Mouse (Mus musculus) kidney, postnatal 0 days (tissue): ENCODE data around the gene Bola3. TPM values are rescaled to one million over a fixed set of nuclear protein-coding genes. Genes with fewer than 3 reads are reported as not detected.

Source experiments
- ATAC-seq: fragments of 200-750 bp; cut with Nextera tagmentation; replicated peaks from 2 replicates; pipeline ENCODE4 v1.8.0; 2017; ENCODE audit warnings: low read depth, moderate number of reproducible peaks, moderate TSS enrichment, moderate library complexity; ENCODE audit not compliant: low FRiP score
- DNase-seq: peaks from one replicate; pipeline ENCODE4 v3.0.0-alpha.2; 2016; ENCODE audit warnings: low spot score
- H3K27ac ChIP-seq: fragments of 300-500 bp; sonication (generic); 2 replicates; pipeline ENCODE4 v1.5.1; 2014; ENCODE audit warnings: mild to moderate bottlenecking
- H3K27me3 ChIP-seq: fragments of 300-500 bp; sonication (generic); 2 replicates; pipeline ENCODE4 v1.6.1; 2014; ENCODE audit warnings: low read length, mixed read lengths; ENCODE audit not compliant: insufficient read depth
- H3K36me3 ChIP-seq: fragments of 300-500 bp; sonication (generic); 2 replicates; pipeline ENCODE4 v1.6.1; 2014; ENCODE audit warnings: low read length, mixed read lengths; ENCODE audit not compliant: insufficient read depth
- H3K4me1 ChIP-seq: fragments of 300-500 bp; sonication (generic); replicated peaks from 2 replicates; pipeline ENCODE4 v1.6.1; 2014; ENCODE audit warnings: antibody characterized with exemption, low read length, mixed read lengths; ENCODE audit not compliant: insufficient read depth
- H3K4me2 ChIP-seq: fragments of 300-500 bp; sonication (generic); 2 replicates; pipeline ENCODE4 v1.6.1; 2014; ENCODE audit warnings: mild to moderate bottlenecking, low read length, moderate library complexity, mixed read lengths
- H3K4me3 ChIP-seq: fragments of 300-500 bp; sonication (generic); replicated peaks from 2 replicates; pipeline ENCODE4 v1.5.1; 2014; ENCODE audit warnings: low read depth, low read length
- H3K9ac ChIP-seq: fragments of 300-500 bp; sonication (generic); 2 replicates; pipeline ENCODE4 v1.6.1; 2014; ENCODE audit warnings: low read depth, low read length
- H3K9me3 ChIP-seq: fragments of 300-500 bp; sonication (generic); replicated peaks from 2 replicates; pipeline ENCODE4 v1.6.1; 2016; ENCODE audit warnings: low read length, inconsistent platforms, mixed read lengths
- CTCF ChIP-seq: IDR thresholded peaks from 2 replicates; pipeline ENCODE4 v1.5.1; 2016; ENCODE audit warnings: antibody characterized with exemption, low read depth, mild to moderate bottlenecking, moderate library complexity
- WGBS: fragments of 180-500 bp; shearing (Covaris S2); extraction: QIAGEN DNeasy Blood & Tissue Kit; methylation state at CpG from one replicate; pipeline ENCODE4 v1.1.7; 2014; 5-methylcytosine and 5-hydroxymethylcytosine counted together
- polyA plus RNA-seq: library from polyadenylated mRNA; unstranded; fragments of >200 nt; fragmentation: Nextera tagmentation; extraction: Ambion mirVana; gene quantifications from 2 replicates; pipeline ENCODE4 v1.2.1, GENCODE M21; 2015

Gene Bola3
- polyA plus RNA-seq, 1 experiment from 2014 or later, result 242 TPM

DNA sequence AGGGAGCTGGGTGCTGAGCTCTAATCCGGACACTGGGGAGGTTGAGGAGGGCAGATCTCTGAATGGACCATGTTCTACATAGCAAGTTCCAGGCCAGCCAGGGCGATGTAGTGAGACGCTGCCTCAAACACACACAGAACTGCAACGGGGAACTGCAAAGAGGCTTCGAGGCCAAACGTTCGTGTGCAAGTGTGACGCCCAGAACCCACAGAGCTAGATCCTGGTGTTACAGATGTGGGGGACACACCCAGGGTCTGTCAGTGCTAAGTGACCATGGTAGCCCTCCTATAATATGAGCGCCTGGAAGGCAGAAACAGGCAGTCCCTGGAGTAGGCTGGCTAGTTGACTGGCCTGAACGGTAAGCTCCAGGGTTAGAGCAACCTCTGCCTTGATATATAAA lies 8.5 kb downstream of the Bola3 start:
- no peaks in the 10 kb centered on the region for H3K4me1 ChIP-seq
- H3K27ac ChIP-seq, result no peak overlapping the region
- H3K4me3 ChIP-seq, result no peak overlapping the region
- no peak for ATAC-seq
- no peaks in the 10 kb centered on the region for H3K27me3 ChIP-seq
- no peak overlapping the region for H3K4me2 ChIP-seq
- no peak overlapping the region for H3K9ac ChIP-seq
- no peak for TF ChIP-seq CTCF
- no peak for DNase-seq
- H3K9me3 ChIP-seq, result no peaks in the 10 kb centered on the region
- H3K36me3 ChIP-seq, result peaks cover 35% of the 10 kb centered on the region
- 93% methylated on average over 10 of the region's 10 CpGs for WGBS

DNA sequence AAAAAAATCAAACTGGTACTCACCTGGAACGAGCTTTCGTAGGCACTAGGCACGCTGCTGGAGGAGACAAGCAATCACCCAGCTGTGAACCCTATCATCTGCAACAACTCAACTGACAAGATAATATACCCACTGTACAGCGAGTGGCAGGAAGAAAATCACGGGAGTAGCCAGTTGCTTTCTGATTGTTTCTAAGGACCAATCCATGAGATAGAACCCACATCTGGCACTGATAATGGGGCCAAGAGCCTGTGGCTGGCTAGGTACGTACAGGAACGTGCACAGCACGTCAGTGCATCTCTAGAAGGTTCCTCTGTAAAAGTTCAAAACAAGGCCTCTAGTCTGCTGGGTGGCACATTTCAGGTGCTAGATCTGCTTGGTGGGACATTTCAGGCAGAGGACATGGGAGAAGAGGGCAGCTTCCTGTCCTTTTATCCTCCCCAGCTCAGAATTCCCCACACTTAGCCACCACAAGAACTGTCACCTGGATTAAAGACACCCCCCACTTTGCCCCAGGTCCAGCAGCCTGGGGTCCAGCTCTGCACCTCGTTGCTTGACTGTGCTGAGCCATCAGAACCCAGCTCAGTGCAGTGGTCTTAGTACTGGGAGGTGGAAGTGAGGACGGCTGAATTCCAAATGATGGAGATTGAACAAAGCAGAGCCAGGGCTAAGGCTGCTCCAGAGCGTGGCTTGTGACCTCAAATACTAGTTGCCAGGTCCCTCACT lies 12.7 kb downstream of the Bola3 start:
- TF ChIP-seq CTCF, result no peak
- peaks cover 27% of the 10 kb centered on the region for H3K36me3 ChIP-seq

DNA sequence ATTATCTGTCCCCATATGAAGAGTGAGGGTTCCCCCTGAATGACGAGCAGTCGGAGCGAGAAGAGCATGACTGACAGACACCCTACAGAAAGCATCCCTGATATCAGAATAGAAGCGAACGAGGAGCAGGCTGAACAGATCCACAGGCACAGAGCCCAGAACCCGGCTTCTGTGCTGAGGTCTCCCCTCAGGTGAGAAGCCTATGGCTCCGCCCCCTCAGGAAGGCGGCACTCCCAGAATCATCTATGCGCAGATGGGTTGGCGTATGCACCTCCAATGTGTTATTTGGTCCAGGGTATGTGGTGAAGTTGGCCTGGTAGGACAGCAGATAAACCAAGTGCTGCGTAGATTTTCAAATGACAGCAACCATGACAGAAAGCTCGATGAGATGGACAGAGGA lies 14.1 kb downstream of the Bola3 start:
- ATAC-seq (no peak), DNase-seq (no peak)
- TF ChIP-seq CTCF, result no peak
- no peak overlapping the region for H3K4me2 ChIP-seq
- H3K27me3 ChIP-seq, result no peaks in the 10 kb centered on the region
- no peak overlapping the region for H3K4me3 ChIP-seq
- no peak overlapping the region for H3K27ac ChIP-seq
- no peaks in the 10 kb centered on the region for H3K4me1 ChIP-seq
- no peaks in the 10 kb centered on the region for H3K9me3 ChIP-seq
- no peak overlapping the region for H3K9ac ChIP-seq
- peaks cover 39% of the 10 kb centered on the region for H3K36me3 ChIP-seq
- 89% methylated on average over 12 of the region's 12 CpGs for WGBS

More for the DNA sequence above, 12.7 kb downstream of the Bola3 start:
- Histone ChIP-seq H3K27ac (no peak overlapping the region), H3K4me1 (no peaks in the 10 kb centered on the region), H3K4me3 (no peak overlapping the region), H3K27me3 (no peaks in the 10 kb centered on the region), H3K9me3 (no peaks in the 10 kb centered on the region), H3K9ac (no peak overlapping the region), H3K4me2 (no peak overlapping the region)
- no peak for ATAC-seq
- WGBS, result 86% methylated on average over 11 of the region's 11 CpGs
- no peak for DNase-seq

DNA sequence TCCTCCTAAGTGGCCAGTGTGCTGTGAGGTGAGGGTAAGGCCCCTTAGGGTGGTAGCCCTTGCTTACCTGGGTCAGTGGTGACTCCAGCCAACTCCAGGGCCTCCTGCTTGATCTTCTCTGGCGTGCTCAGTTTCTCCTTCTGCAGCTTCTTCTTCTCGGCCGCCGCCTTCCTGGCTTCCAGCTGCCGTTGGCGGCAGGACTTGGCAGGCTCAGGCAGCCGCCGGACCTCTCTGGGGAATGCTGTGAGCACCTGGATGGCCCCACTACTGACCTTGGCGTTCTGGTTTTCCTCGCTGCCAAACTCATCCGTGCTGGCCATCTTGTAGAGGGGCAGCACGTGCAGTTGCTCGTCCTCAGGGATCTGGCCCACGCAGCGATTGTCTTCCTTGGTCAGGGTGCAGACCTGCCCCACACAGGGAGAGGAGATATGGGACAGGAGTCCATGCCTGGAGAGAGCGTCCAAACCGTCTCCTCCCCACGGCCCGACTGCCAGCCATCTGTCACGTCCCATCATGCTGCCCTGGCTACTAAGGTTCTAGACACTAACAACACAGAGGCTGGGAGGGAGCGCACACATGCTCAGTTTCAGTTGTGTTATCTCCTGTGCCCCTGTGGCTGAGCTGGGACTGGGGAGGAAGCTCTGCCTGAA lies 21.5 kb downstream of the Bola3 start:
- no peak for DNase-seq
- 92% methylated on average over 21 of the region's 21 CpGs for whole genome bisulfite sequencing
- Histone ChIP-seq H3K27ac (no peak overlapping the region), H3K36me3 (peaks cover 84% of the 10 kb centered on the region), H3K4me3 (no peak overlapping the region), H3K4me2 (no peak overlapping the region), H3K9me3 (no peaks in the 10 kb centered on the region), H3K4me1 (no peaks in the 10 kb centered on the region), H3K27me3 (no peaks in the 10 kb centered on the region), H3K9ac (no peak overlapping the region)
- no peak for ATAC-seq
- no peak for TF ChIP-seq CTCF

DNA sequence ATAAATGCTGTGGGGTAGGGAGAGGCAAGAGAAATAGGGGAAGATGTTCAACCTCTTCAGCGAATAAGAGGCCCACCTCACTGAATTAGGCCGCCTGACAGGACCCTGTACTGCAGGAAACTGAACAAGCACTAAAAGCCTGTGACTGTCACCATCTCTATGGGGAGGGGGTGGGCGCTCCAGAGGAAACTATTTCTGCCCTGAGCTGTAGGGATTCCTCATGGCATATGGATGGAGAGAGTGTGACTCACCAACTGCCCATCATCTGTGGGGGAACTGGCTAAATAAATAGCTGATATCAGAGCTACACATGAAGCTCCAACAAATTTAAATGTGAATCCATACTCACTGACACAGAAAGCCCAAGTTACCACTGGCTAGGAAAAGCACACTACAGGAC lies 22.4 kb downstream of the Bola3 start:
- DNase-seq (no peak), ATAC-seq (no peak)
- peaks cover 90% of the 10 kb centered on the region for H3K36me3 ChIP-seq
- no peaks in the 10 kb centered on the region for H3K4me1 ChIP-seq
- H3K4me3 ChIP-seq, result no peak overlapping the region
- H3K27me3 ChIP-seq, result no peaks in the 10 kb centered on the region
- no peak overlapping the region for H3K9ac ChIP-seq
- 89% methylated on average over 3 of the region's 3 CpGs for WGBS
- H3K4me2 ChIP-seq, result no peak overlapping the region
- no peak overlapping the region for H3K27ac ChIP-seq
- no peaks in the 10 kb centered on the region for H3K9me3 ChIP-seq
- no peak for TF ChIP-seq CTCF

DNA sequence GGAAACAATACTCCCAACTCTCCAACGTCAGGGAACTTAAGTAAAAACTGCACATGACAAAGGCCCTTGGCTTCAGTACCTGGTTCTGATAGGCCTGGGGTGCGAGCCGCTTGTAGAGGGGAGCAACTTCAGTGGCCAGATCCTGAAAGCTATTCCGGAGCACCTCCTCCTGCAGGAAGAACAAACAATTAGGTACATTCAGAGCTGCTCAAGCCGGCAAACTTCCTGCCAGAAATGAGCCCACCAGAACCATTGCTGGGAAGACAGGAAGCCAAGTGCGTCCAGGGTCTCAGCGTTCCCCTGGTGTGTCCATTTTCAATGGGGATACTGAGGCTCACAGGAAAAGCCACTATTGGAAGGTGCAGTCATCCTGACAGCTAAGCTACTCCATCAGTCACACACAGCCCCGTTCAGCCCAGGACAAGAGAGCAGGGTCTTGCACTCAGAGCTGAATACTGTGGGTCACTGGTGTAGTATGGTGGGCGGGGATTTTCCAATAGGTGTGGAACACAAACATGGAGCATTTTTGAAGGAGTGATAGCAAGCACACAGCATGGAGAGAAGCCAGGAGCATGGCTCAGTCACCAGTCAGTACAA lies 24.9 kb downstream of the Bola3 start:
- WGBS, result 83% methylated on average over 9 of the region's 9 CpGs
- no peak overlapping the region for H3K4me2 ChIP-seq
- H3K9ac ChIP-seq, result no peak overlapping the region
- no peaks in the 10 kb centered on the region for H3K27me3 ChIP-seq
- H3K36me3 ChIP-seq, result peaks cover 90% of the 10 kb centered on the region
- H3K4me3 ChIP-seq, result no peak overlapping the region
- no peak for TF ChIP-seq CTCF
- ATAC-seq (no peak), DNase-seq (no peak)
- H3K27ac ChIP-seq, result no peak overlapping the region
- H3K4me1 ChIP-seq, result no peaks in the 10 kb centered on the region
- no peaks in the 10 kb centered on the region for H3K9me3 ChIP-seq
